Mouse (Mus musculus) spleen, postnatal 36 days (tissue): ENCODE data around the gene Myocos.

Source experiments
- DNase-seq, 2 experiments: peaks; one replicate each; pipeline ENCODE4 v3.0.0; 2022; ENCODE audit warnings: low spot score in 2 of 2, mixed read lengths in 1 of 2

Gene Myocos

DNA sequence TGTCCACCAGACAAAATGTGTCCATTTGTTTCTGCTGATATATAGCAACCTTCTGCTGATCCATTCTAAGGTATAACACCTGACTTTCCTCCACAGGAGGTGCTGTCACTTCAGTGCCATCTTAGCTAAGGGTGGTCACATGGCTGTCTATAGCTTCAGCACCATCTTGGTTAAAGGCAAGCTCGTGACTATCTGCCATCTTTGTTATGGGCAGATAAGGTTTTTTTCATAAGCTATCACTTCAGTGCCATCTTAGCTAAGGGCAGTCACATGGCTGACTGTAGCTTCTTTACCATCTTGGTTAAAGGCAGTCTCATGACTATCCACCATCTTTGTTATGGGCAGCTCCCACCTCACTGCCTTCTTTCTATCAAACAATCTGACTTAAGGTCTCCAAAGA, 42.5 kb downstream of the Myocos start:
- peak; percentile 5 to 12 for DNase-seq

DNA sequence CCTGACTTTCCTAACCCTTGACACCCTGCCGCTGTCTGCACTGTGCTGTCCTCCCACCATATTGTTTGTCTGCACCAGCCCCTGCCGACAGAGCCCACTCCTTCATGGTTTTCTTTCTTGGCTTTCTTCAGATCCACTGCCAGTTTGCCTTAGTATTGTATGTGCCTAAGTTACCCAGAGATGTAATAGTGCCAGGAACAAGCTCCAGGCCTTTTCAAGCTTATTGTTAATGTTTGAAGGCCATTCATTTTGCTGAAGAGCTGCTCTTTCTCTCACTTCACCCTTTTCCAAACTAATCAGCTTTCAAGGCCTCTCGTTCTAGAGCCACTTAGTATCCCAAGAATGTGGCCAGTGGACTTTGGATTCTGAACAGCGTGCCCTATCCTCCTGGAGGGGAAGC, 46.8 kb downstream of the Myocos start:
- no peak for DNase-seq

DNA sequence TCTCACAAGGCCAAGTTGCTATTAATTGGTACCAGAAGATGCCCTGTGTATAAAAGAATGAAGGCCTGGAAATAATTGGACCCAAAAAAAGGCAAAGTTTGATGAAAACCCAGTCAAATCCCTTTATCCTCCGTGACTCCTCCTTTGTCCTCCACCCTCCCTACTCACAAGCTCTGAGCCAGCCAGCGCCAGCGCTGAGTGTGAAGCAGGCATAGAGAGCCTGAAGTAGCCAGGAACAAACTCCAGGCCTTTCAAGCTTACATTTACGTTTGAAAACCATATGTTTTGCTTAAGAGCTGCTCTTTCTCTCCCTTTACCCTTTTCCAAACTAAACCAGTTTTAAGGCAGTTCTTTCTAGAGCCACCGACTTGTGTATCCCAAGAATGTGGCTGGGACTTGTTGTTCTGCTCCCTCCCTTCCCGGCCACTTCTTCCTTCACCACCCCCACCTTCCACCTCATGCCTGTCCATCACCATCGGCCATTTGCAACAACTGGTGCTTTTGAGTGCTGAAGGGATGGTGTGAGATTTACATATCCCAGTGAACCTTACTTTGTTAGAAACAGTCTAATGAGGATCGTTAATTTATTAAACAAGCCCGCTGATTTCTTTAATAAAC, 48.3 kb downstream of the Myocos start:
- DNase-seq, result no peak

DNA sequence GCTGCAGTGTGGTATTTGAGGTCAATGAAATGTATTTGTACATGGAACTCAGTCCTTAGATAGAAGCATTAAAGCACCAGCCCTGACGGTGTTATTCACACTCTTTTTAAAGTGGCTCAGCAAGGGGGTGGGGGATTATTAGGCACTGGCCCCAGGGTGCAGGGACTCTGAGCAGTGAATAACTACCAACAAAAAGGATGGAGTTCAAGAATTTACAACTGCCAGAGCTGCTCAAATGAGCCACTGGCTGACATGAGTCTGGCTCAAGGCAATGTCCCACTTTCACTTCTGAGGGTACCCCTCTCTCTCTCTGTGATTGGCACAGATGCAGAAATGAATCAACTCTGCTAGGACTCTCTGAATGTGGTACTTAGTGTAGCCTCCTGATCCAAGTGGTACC, 49.9 kb downstream of the Myocos start:
- no peak for DNase-seq

DNA sequence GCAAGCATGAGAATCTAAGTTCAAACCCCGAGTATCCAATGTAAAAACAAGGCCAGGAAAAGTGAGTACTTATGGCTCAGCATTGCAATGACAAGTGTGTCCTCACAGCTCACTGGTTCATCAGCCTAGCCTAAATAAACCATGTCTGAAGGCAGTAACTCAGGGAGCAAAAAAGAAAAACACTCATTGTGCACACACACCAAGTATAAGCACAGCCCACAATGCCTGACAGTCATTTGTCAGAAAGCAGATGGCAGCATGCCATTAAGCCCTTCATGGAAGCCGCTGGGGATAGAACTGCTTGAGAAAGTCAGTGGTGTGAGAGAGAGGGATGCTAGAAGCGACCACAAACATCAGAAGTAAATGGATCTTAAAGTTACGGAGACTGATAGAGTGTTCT, 56.7 kb downstream of the Myocos start:
- DNase-seq, result no peak

DNA sequence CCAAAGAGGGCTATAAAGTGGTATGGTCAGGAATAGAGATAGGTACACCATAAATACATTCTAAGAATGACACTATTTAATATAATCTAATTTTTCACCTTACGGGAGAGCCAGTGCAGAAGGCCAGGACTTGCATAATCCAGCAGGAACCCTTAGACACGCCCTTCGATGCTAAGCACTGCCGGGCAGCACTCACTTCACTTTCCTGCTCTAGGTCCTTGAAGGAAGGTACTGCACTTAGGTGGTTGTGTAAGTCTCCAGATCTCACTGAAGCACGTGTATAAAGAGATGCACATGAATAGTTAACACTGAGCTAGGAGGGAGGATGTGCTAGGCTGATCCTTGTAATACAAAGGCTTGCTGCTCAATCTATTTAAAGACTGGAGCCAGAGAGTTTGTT, 58.4 kb downstream of the Myocos start:
- DNase-seq, result no peak

DNA sequence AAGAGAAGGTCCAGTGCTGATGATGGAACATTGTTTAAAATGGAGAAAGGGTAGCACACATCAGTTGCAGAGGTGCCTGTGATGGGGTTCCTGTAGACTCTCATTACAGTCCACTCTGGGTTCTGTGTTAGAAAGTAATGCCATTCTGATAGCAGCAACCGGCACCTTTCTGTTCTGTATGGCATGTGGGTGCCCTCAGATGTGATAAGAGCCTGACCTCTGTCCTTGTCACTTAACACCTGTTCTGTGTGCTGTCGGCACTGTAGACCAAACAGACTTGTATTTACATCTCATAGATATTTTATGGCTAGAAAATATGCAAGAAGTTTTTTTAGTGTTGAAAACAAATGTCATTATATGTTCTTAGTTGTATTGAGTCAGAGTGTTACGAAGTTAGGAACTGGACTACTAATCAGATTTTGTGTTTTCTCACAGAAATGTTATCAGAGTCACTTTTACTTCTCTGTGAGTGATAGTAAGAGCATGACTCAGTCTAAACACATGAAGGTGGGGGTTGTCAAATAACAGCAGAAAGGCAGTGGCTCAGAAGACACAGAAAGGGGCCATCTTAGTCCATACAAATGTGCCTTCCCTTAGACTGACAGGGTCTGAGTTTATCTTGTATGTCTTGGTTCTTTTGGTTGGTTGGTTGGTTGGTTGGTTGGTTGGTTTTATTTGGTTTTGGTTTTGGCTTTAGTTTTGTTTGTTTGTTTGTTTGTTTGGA, 60.5 kb downstream of the Myocos start:
- DNase-seq, result no peak
